Mouse (Mus musculus) embryonic facial prominence, embryonic 13.5 days (tissue): ENCODE measurements around the gene Ces5a. TPM values are rescaled to one million over a fixed set of nuclear protein-coding genes. Genes with fewer than 3 reads are reported as not detected.

Source experiments
- ATAC-seq: fragments of 200-750 bp; cut with Nextera tagmentation; 2 replicates; pipeline ENCODE4 v1.8.0; 2017; ENCODE audit warnings: low read depth; ENCODE audit not compliant: insufficient number of reproducible peaks, insufficient read depth, low FRiP score, low TSS enrichment
- H3K27ac ChIP-seq: fragments of 300-500 bp; sonication (generic); 2 replicates; pipeline ENCODE4 v1.5.1; 2015; ENCODE audit warnings: moderate library complexity, mild to moderate bottlenecking, inconsistent platforms
- H3K27me3 ChIP-seq: fragments of 300-500 bp; sonication (generic); 2 replicates; pipeline ENCODE4 v1.6.1; 2015; ENCODE audit warnings: mild to moderate bottlenecking, inconsistent platforms
- H3K36me3 ChIP-seq: fragments of 300-500 bp; sonication (generic); 2 replicates; pipeline ENCODE4 v1.6.1; 2015; ENCODE audit warnings: mild to moderate bottlenecking, inconsistent platforms
- H3K4me1 ChIP-seq: fragments of 300-500 bp; sonication (generic); 2 replicates; pipeline ENCODE4 v1.6.1; 2015; ENCODE audit warnings: inconsistent platforms
- H3K4me2 ChIP-seq: fragments of 300-500 bp; sonication (generic); 2 replicates; pipeline ENCODE4 v1.6.1; 2015; ENCODE audit warnings: moderate library complexity, mild to moderate bottlenecking, inconsistent platforms
- H3K4me3 ChIP-seq: fragments of 300-500 bp; sonication (generic); 2 replicates; pipeline ENCODE4 v1.5.1; 2015; ENCODE audit warnings: mild to moderate bottlenecking, inconsistent platforms
- H3K9ac ChIP-seq: fragments of 300-500 bp; sonication (generic); 2 replicates; pipeline ENCODE4 v1.6.1; 2015; ENCODE audit warnings: mild to moderate bottlenecking, inconsistent platforms
- H3K9me3 ChIP-seq: fragments of 300-500 bp; sonication (generic); 2 replicates; pipeline ENCODE4 v1.6.1; 2016; ENCODE audit warnings: inconsistent platforms
- WGBS: fragments of 180-500 bp; shearing (Covaris S2); methylation state at CpG from one replicate; pipeline ENCODE4 v1.1.7; 2015; ENCODE audit warnings: mixed read lengths; 5-methylcytosine and 5-hydroxymethylcytosine counted together
- polyA plus RNA-seq: library from polyadenylated mRNA; unstranded; fragments of >200 nt; fragmentation: Nextera tagmentation; extraction: Ambion mirVana; gene quantifications from 2 replicates; pipeline ENCODE4 v1.2.1, GENCODE M21; 2015

The Ces5a gene
- not detected in 2 replicates for polyA plus RNA-seq

- H3K27me3 ChIP-seq, result no peaks in the 10 kb centered on the region
Observed at GRCm38 (mm10) chr8:93535730-93536129, at the start of gene Ces5a. TSS of gene Ces5a (minus strand) at chr8:93535830.

DNA sequence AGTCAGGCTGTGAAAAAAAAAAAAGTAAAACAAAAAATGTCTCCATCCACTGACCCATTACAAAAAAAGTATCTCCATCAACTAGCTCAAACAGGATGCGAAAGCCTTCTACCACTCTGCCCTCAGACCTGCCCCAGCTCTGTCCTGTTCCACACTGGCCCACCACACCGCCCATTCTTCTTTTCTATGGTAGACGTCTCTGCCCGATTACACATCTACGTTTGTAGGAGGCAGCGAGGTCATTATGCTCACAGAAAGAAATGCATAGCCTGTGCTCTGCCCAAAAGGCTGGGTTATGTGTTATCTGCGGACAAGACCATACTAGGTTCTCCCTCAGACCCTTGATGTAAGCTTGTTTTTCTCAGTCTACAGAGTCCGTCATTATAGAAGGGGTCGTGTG lies 37.2 kb upstream of the Ces5a start:
- H3K27me3 ChIP-seq, result no peaks in the 10 kb centered on the region
- peaks cover 23% of the 10 kb centered on the region for H3K4me1 ChIP-seq
- 86% methylated on average over 9 of the region's 9 CpGs for WGBS
- ATAC-seq, result no peak
- peaks cover 11% of the 10 kb centered on the region for H3K9me3 ChIP-seq
- H3K9ac ChIP-seq, result no peak overlapping the region
- no peak overlapping the region for H3K4me3 ChIP-seq
- no peak overlapping the region for H3K27ac ChIP-seq
- no peaks in the 10 kb centered on the region for H3K36me3 ChIP-seq
- no peak overlapping the region for H3K4me2 ChIP-seq

More at GRCm38 (mm10) chr8:93535730-93536129, at the start of gene Ces5a:
- ATAC-seq, result no peak
- Histone ChIP-seq H3K4me3 (no peak within 1 kb of the TSS), H3K9me3 (no peaks in the 10 kb centered on the region), H3K27ac (no peak within 1 kb of the TSS), H3K4me1 (no peaks in the 10 kb centered on the region), H3K36me3 (no peaks in the 10 kb centered on the region), H3K9ac (no peak within 1 kb of the TSS), H3K4me2 (no peak within 1 kb of the TSS)
- 84% methylated on average over 5 of the region's 5 CpGs for WGBS

DNA sequence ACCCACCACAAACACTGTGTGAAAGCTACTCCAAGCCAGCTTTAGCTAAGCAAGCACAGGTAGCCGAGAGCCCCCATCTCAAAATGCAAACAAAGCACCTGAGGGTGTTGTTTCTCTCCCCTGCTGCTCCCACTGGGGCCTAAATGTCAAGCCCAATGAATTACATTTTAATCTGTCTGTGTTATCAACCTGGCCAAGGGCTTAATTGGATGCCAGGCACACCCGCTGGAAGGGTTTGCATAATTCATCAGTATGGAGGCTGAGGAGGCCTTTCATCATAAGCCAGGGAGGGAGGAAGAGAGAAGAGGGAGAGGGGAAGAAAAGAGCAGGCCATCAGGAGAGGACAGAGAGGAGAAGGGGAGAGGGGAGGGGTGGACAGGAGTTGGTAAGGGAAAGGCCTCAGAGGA lies 36.5 kb upstream of the Ces5a start:
- Histone ChIP-seq H3K27me3 (no peaks in the 10 kb centered on the region), H3K27ac (no peak overlapping the region), H3K36me3 (no peaks in the 10 kb centered on the region), H3K4me3 (no peak overlapping the region), H3K4me1 (peaks cover 30% of the 10 kb centered on the region), H3K9ac (no peak overlapping the region), H3K9me3 (peaks cover 11% of the 10 kb centered on the region), H3K4me2 (no peak overlapping the region)
- 23% methylated on average over 2 of the region's 2 CpGs for WGBS
- ATAC-seq, result no peak

DNA sequence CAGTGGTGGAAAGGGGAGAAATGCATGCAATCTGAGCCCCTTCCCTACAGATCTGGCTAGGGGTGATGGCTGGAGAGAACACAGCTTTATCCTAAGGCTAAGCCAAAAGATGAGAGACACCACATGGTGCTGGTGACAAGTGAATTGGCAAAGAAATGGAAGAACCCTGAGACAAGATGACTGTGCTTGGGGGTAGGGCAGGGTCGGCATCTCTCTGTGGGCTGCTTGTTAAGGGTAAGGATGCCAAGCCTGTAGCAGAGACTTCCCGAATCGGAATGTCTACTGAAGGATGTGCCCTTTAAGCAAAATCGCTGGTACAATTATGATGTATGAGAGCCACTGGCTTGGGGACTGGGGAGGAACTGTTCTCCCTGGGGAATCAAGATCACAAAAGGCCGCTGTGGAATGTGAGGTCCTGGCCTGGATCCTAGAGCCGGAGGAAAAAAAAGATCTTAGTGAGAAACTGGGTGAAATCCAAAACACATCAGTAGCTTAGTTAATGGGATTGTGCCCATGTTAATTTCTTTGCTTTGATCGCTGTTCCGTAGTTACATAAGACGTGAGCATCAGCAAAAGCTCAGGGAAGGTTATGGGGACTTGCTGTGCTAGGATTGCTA lies 35.8 kb upstream of the Ces5a start:
- no peaks in the 10 kb centered on the region for H3K27me3 ChIP-seq
- no peak overlapping the region for H3K4me2 ChIP-seq
- H3K27ac ChIP-seq, result no peak overlapping the region
- peaks cover 37% of the 10 kb centered on the region for H3K4me1 ChIP-seq
- H3K9me3 ChIP-seq, result peaks cover 11% of the 10 kb centered on the region
- 18% methylated on average over 9 of the region's 9 CpGs for WGBS
- H3K4me3 ChIP-seq, result no peak overlapping the region
- ATAC-seq, result no peak
- H3K36me3 ChIP-seq, result no peaks in the 10 kb centered on the region
- no peak overlapping the region for H3K9ac ChIP-seq

DNA sequence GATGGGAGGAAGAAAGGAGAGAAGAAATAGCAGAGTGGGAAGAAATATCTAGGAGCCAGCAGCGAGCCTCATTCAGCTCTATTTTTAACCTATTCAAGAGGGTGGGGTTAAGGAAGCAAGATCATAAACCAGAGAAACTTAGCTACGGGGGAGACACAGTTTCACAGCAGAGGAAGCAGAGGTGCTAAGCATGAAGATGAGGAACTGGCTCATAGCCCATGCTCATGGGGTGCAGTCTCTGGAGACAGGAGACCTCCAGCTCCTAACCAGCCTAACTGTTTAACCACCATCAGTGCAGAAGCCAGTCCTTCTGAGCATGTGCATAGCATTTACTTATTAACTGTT lies 34.5 kb upstream of the Ces5a start:
- 73% methylated on average over 2 of the region's 2 CpGs for WGBS
- Histone ChIP-seq H3K4me2 (no peak overlapping the region), H3K27ac (no peak overlapping the region), H3K9me3 (peaks cover 11% of the 10 kb centered on the region), H3K4me1 (peaks cover 37% of the 10 kb centered on the region), H3K4me3 (no peak overlapping the region), H3K36me3 (no peaks in the 10 kb centered on the region), H3K27me3 (no peaks in the 10 kb centered on the region), H3K9ac (no peak overlapping the region)
- no peak for ATAC-seq

- no peak overlapping the region for H3K27ac ChIP-seq
Observed at GRCm38 (mm10) chr8:93569311-93570185, 33.9 kb upstream of the Ces5a start.

GRCm38 (mm10) chr8:93568666-93569065 lies 33.0 kb upstream of the Ces5a start:
- no peak overlapping the region for H3K27ac ChIP-seq
- H3K9me3 ChIP-seq, result peaks cover 11% of the 10 kb centered on the region
- WGBS, result 96% methylated on average over 3 of the region's 3 CpGs
- H3K4me1 ChIP-seq, result peaks cover 37% of the 10 kb centered on the region
- no peaks in the 10 kb centered on the region for H3K36me3 ChIP-seq
- no peaks in the 10 kb centered on the region for H3K27me3 ChIP-seq
- no peak overlapping the region for H3K4me2 ChIP-seq
- no peak for ATAC-seq
- H3K9ac ChIP-seq, result no peak overlapping the region
- H3K4me3 ChIP-seq, result no peak overlapping the region

More at GRCm38 (mm10) chr8:93569311-93570185, 33.9 kb upstream of the Ces5a start:
- H3K36me3 ChIP-seq, result no peaks in the 10 kb centered on the region
- ATAC-seq, result no peak
- H3K9me3 ChIP-seq, result peaks cover 11% of the 10 kb centered on the region
- 48% methylated on average over 13 of the region's 13 CpGs for WGBS
- H3K4me2 ChIP-seq, result no peak overlapping the region
- no peak overlapping the region for H3K4me3 ChIP-seq
- H3K9ac ChIP-seq, result no peak overlapping the region
- peaks cover 37% of the 10 kb centered on the region for H3K4me1 ChIP-seq
- H3K27me3 ChIP-seq, result no peaks in the 10 kb centered on the region

- Histone ChIP-seq H3K9ac (no peak overlapping the region), H3K4me2 (no peak overlapping the region), H3K27ac (no peak overlapping the region), H3K36me3 (no peaks in the 10 kb centered on the region), H3K27me3 (no peaks in the 10 kb centered on the region), H3K4me1 (peaks cover 34% of the 10 kb centered on the region), H3K4me3 (no peak overlapping the region), H3K9me3 (peaks cover 11% of the 10 kb centered on the region)
- WGBS, result 35% methylated on average over 9 of the region's 9 CpGs
- peak; percentile 29; the same call in 1 of the 2 replicates for ATAC-seq
Observed at GRCm38 (mm10) chr8:93567086-93567485, 31.5 kb upstream of the Ces5a start.

GRCm38 (mm10) chr8:93564634-93565033 lies 29.0 kb upstream of the Ces5a start:
- Histone ChIP-seq H3K4me2 (no peak overlapping the region), H3K9ac (no peak overlapping the region), H3K27me3 (no peaks in the 10 kb centered on the region), H3K9me3 (peaks cover 11% of the 10 kb centered on the region), H3K4me1 (peaks cover 18% of the 10 kb centered on the region), H3K27ac (no peak overlapping the region), H3K4me3 (no peak overlapping the region), H3K36me3 (no peaks in the 10 kb centered on the region)
- ATAC-seq, result no peak
- 76% methylated on average over 4 of the region's 4 CpGs for WGBS

GRCm38 (mm10) chr8:93563551-93563950 lies 27.9 kb upstream of the Ces5a start:
- ATAC-seq, result no peak

GRCm38 (mm10) chr8:93562557-93563210 lies 27.1 kb upstream of the Ces5a start:
- ATAC-seq, result no peak
- no peak overlapping the region for H3K9ac ChIP-seq
- no peaks in the 10 kb centered on the region for H3K9me3 ChIP-seq
- H3K27me3 ChIP-seq, result no peaks in the 10 kb centered on the region
- no peak overlapping the region for H3K27ac ChIP-seq
- 17% methylated on average over 6 of the region's 6 CpGs for WGBS
- H3K4me1 ChIP-seq, result peaks cover 12% of the 10 kb centered on the region
- no peak overlapping the region for H3K4me3 ChIP-seq
- H3K4me2 ChIP-seq, result no peak overlapping the region
- H3K36me3 ChIP-seq, result no peaks in the 10 kb centered on the region

More at GRCm38 (mm10) chr8:93563551-93563950, 27.9 kb upstream of the Ces5a start:
- Histone ChIP-seq H3K9me3 (peaks cover 4% of the 10 kb centered on the region), H3K27me3 (no peaks in the 10 kb centered on the region), H3K9ac (no peak overlapping the region), H3K4me2 (no peak overlapping the region), H3K36me3 (no peaks in the 10 kb centered on the region), H3K4me1 (peaks cover 14% of the 10 kb centered on the region), H3K4me3 (no peak overlapping the region), H3K27ac (no peak overlapping the region)
- WGBS, result 78% methylated on average over 7 of the region's 7 CpGs
